Mouse (Mus musculus) C2C12 (cell line): ENCODE results near the gene A730061H03Rik.

ENCODE experiments used
- CEBPB ChIP-seq: IDR thresholded peaks from one replicate; pipeline ENCODE4 v1.6.1; 2011; ENCODE audit warnings: low read depth, mild to moderate bottlenecking, control low read depth, moderate library complexity
- CTCF ChIP-seq: IDR thresholded peaks from one replicate; pipeline ENCODE4 v1.5.1; 2011; ENCODE audit not compliant: control insufficient read depth, insufficient read depth, insufficient read length
- MYOG ChIP-seq: IDR thresholded peaks from one replicate; pipeline ENCODE4 v1.6.1; 2011; ENCODE audit not compliant: control insufficient read depth, insufficient read length; ENCODE audit errors: extremely low read depth

- TF ChIP-seq CEBPB: no peak
- TF ChIP-seq MYOG: no peak
- no peak for TF ChIP-seq CTCF
Observed at GRCm38 (mm10) chr14:55524062-55524461, 36.1 kb downstream of the A730061H03Rik start.
